Mouse (Mus musculus): ENCODE results near the gene Gja6. TPM values are rescaled to one million over a fixed set of nuclear protein-coding genes. Genes with fewer than 3 reads are reported as not detected.

Gja6 gene
- polyA plus RNA-seq (2012; rRNA removed) = 0.07 TPM in 1 of 2 replicates, not detected in the other

GRCm38 (mm10) chrX:160906952-160907351, at the start of gene Gja6:
Gene Gja6 (minus strand): TSS chrX:160907052.
- no peaks in the 10 kb centered on the region for H3K4me1 ChIP-seq (ENCODE audit: control insufficient read depth, insufficient read depth, insufficient read length)
- no peak for DNase-seq (ENCODE audit: low read depth in 1 of 2, low spot score in 2 of 2)
- TF ChIP-seq CTCF (IDR thresholded peaks at IDR 0.05; ENCODE audit: extremely low read depth, insufficient read depth, insufficient read length, insufficient replicate concordance) = no peak
- no peak for TF ChIP-seq POLR2A (IDR thresholded peaks at IDR 0.05; ENCODE audit: low read depth, low read length)
- WGBS = 74% methylated on average over 4 of the region's 4 CpGs
- H3K4me3 ChIP-seq (ENCODE audit: extremely low read depth, insufficient read depth, insufficient read length) = no peak within 1 kb of the TSS
- no peaks in the 10 kb centered on the region for H3K27me3 ChIP-seq (ENCODE audit: control insufficient read depth, insufficient read depth, low read length)
- H3K27ac ChIP-seq (ENCODE audit: insufficient read depth, low read length) = no peak within 1 kb of the TSS
- H3K36me3 ChIP-seq (ENCODE audit: control insufficient read depth, insufficient read depth, low read length) = no peaks in the 10 kb centered on the region

- WGBS = 88% methylated on average over 2 of the region's 2 CpGs
- Histone ChIP-seq H3K27me3 (ENCODE audit: control insufficient read depth, insufficient read depth, low read length) (no peaks in the 10 kb centered on the region), H3K36me3 (ENCODE audit: control insufficient read depth, insufficient read depth, low read length) (no peaks in the 10 kb centered on the region), H3K4me1 (ENCODE audit: control insufficient read depth, insufficient read depth, insufficient read length) (no peaks in the 10 kb centered on the region), H3K4me3 (ENCODE audit: extremely low read depth, insufficient read depth, insufficient read length) (no peak overlapping the region), H3K27ac (ENCODE audit: insufficient read depth, low read length) (no peak overlapping the region)
- no peak for DNase-seq (ENCODE audit: low read depth in 1 of 2, low spot score in 2 of 2)
- TF ChIP-seq POLR2A (IDR thresholded peaks at IDR 0.05; ENCODE audit: low read depth, low read length) = no peak
- TF ChIP-seq CTCF (IDR thresholded peaks at IDR 0.05; ENCODE audit: extremely low read depth, insufficient read depth, insufficient read length, insufficient replicate concordance) = no peak
These were observed 42.7 kb upstream of the Gja6 start for GRCm38 (mm10) chrX:160949583-160949982.

GRCm38 (mm10) chrX:160944722-160945121, 37.9 kb upstream of the Gja6 start:
- TF ChIP-seq CTCF (IDR thresholded peaks at IDR 0.05; ENCODE audit: extremely low read depth, insufficient read depth, insufficient read length, insufficient replicate concordance) (no peak), POLR2A (IDR thresholded peaks at IDR 0.05; ENCODE audit: low read depth, low read length) (no peak)
- Histone ChIP-seq H3K36me3 (ENCODE audit: control insufficient read depth, insufficient read depth, low read length) (no peaks in the 10 kb centered on the region), H3K4me1 (ENCODE audit: control insufficient read depth, insufficient read depth, insufficient read length) (no peaks in the 10 kb centered on the region), H3K27me3 (ENCODE audit: control insufficient read depth, insufficient read depth, low read length) (no peaks in the 10 kb centered on the region), H3K4me3 (ENCODE audit: extremely low read depth, insufficient read depth, insufficient read length) (no peak overlapping the region), H3K27ac (ENCODE audit: insufficient read depth, low read length) (no peak overlapping the region)
- DNase-seq (ENCODE audit: low read depth in 1 of 2, low spot score in 2 of 2) = no peak
- 82% methylated on average over 4 of the region's 4 CpGs for WGBS

GRCm38 (mm10) chrX:160935541-160935940, 28.7 kb upstream of the Gja6 start:
- 60% methylated on average over 1 of the region's 1 CpGs for WGBS
- Histone ChIP-seq H3K36me3 (ENCODE audit: control insufficient read depth, insufficient read depth, low read length) (no peaks in the 10 kb centered on the region), H3K27me3 (ENCODE audit: control insufficient read depth, insufficient read depth, low read length) (no peaks in the 10 kb centered on the region), H3K27ac (ENCODE audit: insufficient read depth, low read length) (no peak overlapping the region), H3K4me3 (ENCODE audit: extremely low read depth, insufficient read depth, insufficient read length) (no peak overlapping the region), H3K4me1 (ENCODE audit: control insufficient read depth, insufficient read depth, insufficient read length) (no peaks in the 10 kb centered on the region)
- DNase-seq (ENCODE audit: low read depth in 1 of 2, low spot score in 2 of 2) = no peak
- TF ChIP-seq POLR2A (IDR thresholded peaks at IDR 0.05; ENCODE audit: low read depth, low read length) = no peak
- TF ChIP-seq CTCF (IDR thresholded peaks at IDR 0.05; ENCODE audit: extremely low read depth, insufficient read depth, insufficient read length, insufficient replicate concordance) = peak; percentile 11; the same call in 1 of the 2 replicates

- Histone ChIP-seq H3K27me3 (ENCODE audit: control insufficient read depth, insufficient read depth, low read length) (no peaks in the 10 kb centered on the region), H3K36me3 (ENCODE audit: control insufficient read depth, insufficient read depth, low read length) (no peaks in the 10 kb centered on the region), H3K4me1 (ENCODE audit: control insufficient read depth, insufficient read depth, insufficient read length) (no peaks in the 10 kb centered on the region), H3K4me3 (ENCODE audit: extremely low read depth, insufficient read depth, insufficient read length) (no peak overlapping the region), H3K27ac (ENCODE audit: insufficient read depth, low read length) (no peak overlapping the region)
- DNase-seq (ENCODE audit: low read depth in 1 of 2, low spot score in 2 of 2) = no peak
- no peak for TF ChIP-seq CTCF (IDR thresholded peaks at IDR 0.05; ENCODE audit: extremely low read depth, insufficient read depth, insufficient read length, insufficient replicate concordance)
- no peak for TF ChIP-seq POLR2A (IDR thresholded peaks at IDR 0.05; ENCODE audit: low read depth, low read length)
These were observed 23.8 kb upstream of the Gja6 start for GRCm38 (mm10) chrX:160930656-160931055.

- Histone ChIP-seq H3K27me3 (ENCODE audit: control insufficient read depth, insufficient read depth, low read length) (no peaks in the 10 kb centered on the region), H3K27ac (ENCODE audit: insufficient read depth, low read length) (no peak overlapping the region), H3K4me3 (ENCODE audit: extremely low read depth, insufficient read depth, insufficient read length) (no peak overlapping the region), H3K36me3 (ENCODE audit: control insufficient read depth, insufficient read depth, low read length) (no peaks in the 10 kb centered on the region), H3K4me1 (ENCODE audit: control insufficient read depth, insufficient read depth, insufficient read length) (no peaks in the 10 kb centered on the region)
- WGBS = 72% methylated on average over 1 of the region's 1 CpGs
- TF ChIP-seq POLR2A (IDR thresholded peaks at IDR 0.05; ENCODE audit: low read depth, low read length) (no peak), CTCF (IDR thresholded peaks at IDR 0.05; ENCODE audit: extremely low read depth, insufficient read depth, insufficient read length, insufficient replicate concordance) (no peak)
- DNase-seq (ENCODE audit: low read depth in 1 of 2, low spot score in 2 of 2) = no peak
These were observed 22.0 kb upstream of the Gja6 start for GRCm38 (mm10) chrX:160928870-160929269.

- no peaks in the 10 kb centered on the region for H3K36me3 ChIP-seq (ENCODE audit: control insufficient read depth, insufficient read depth, low read length)
- WGBS = 80% methylated on average over 3 of the region's 3 CpGs
- DNase-seq (ENCODE audit: low read depth in 1 of 2, low spot score in 2 of 2) = no peak
- H3K27ac ChIP-seq (ENCODE audit: insufficient read depth, low read length) = no peak overlapping the region
- H3K4me1 ChIP-seq (ENCODE audit: control insufficient read depth, insufficient read depth, insufficient read length) = no peaks in the 10 kb centered on the region
- no peaks in the 10 kb centered on the region for H3K27me3 ChIP-seq (ENCODE audit: control insufficient read depth, insufficient read depth, low read length)
- H3K4me3 ChIP-seq (ENCODE audit: extremely low read depth, insufficient read depth, insufficient read length) = no peak overlapping the region
- TF ChIP-seq CTCF (IDR thresholded peaks at IDR 0.05; ENCODE audit: extremely low read depth, insufficient read depth, insufficient read length, insufficient replicate concordance) (no peak), POLR2A (IDR thresholded peaks at IDR 0.05; ENCODE audit: low read depth, low read length) (no peak)
These were observed 12.3 kb upstream of the Gja6 start for GRCm38 (mm10) chrX:160919022-160919637.
